Mouse (Mus musculus) MEL (cell line): Measurements from ENCODE around the gene Epn3. TPM values are rescaled to one million over a fixed set of nuclear protein-coding genes. Genes with fewer than 3 reads are reported as not detected.

Experiments used
- DNase-seq: peaks from one replicate; pipeline ENCODE4 v3.0.0; 2011; ENCODE audit warnings: low read depth, low spot score
- H3K27ac ChIP-seq: 2 replicates; pipeline ENCODE4 v1.5.1; 2012; ENCODE audit warnings: low read depth, mild to moderate bottlenecking, control low read depth, low read length, moderate library complexity; ENCODE audit not compliant: control insufficient read depth
- H3K27me3 ChIP-seq, 2 experiments: fragments of 150-350 bp in 1 of 2; sonication (generic) in 1 of 2; 2 replicates each; pipeline ENCODE4 v1.6.1; 2012; ENCODE audit warnings: low read length in 2 of 2, mild to moderate bottlenecking in 2 of 2, improper control_type of control experiment in 1 of 2, moderate library complexity in 1 of 2; ENCODE audit not compliant: insufficient read depth in 2 of 2, control insufficient read depth in 1 of 2
- H3K36me3 ChIP-seq, 2 experiments: 2 replicates each; pipeline ENCODE4 v1.6.1; 2012 to 2014; ENCODE audit warnings: low read length in 2 of 2, improper control_type of control experiment in 1 of 2, inconsistent platforms in 1 of 2, mild to moderate bottlenecking in 1 of 2; ENCODE audit not compliant: insufficient read depth in 2 of 2, control insufficient read depth in 1 of 2
- H3K4me1 ChIP-seq, 2 experiments: fragments of 150-350 bp in 1 of 2; sonication (generic) in 1 of 2; 2 replicates each; pipeline ENCODE4 v1.6.1; 2012; ENCODE audit warnings: low read length in 2 of 2, improper control_type of control experiment in 1 of 2, mild to moderate bottlenecking in 1 of 2; ENCODE audit not compliant: insufficient read depth in 2 of 2, control insufficient read depth in 1 of 2
- H3K4me3 ChIP-seq, 2 experiments: fragments of 150-350 bp in 1 of 2; sonication (generic) in 1 of 2; 2 replicates each; pipeline ENCODE4 v1.5.1; 2012; ENCODE audit warnings: low read depth in 2 of 2, low read length in 2 of 2, mild to moderate bottlenecking in 2 of 2, moderate library complexity in 2 of 2, control low read depth in 1 of 2, improper control_type of control experiment in 1 of 2; ENCODE audit not compliant: control insufficient read depth in 1 of 2, insufficient read depth in 1 of 2
- H3K79me2 ChIP-seq: 2 replicates; pipeline ENCODE4 v1.6.1; 2012; ENCODE audit warnings: mild to moderate bottlenecking, low read length, moderate library complexity; ENCODE audit not compliant: control insufficient read depth, poor library complexity, insufficient read depth
- H3K9ac ChIP-seq: 2 replicates; pipeline ENCODE4 v1.6.1; 2012; ENCODE audit warnings: low read depth, mild to moderate bottlenecking, control low read depth, low read length, moderate library complexity; ENCODE audit not compliant: control insufficient read depth, poor library complexity, severe bottlenecking
- H3K9me3 ChIP-seq: fragments of 150-350 bp; sonication (generic); replicated peaks from 2 replicates; pipeline ENCODE4 v1.6.1; 2012; ENCODE audit warnings: mild to moderate bottlenecking, low read length, improper control_type of control experiment, moderate library complexity; ENCODE audit not compliant: insufficient read depth
- EP300 ChIP-seq, 2 experiments: IDR thresholded peaks; 2 replicates each; pipeline ENCODE4 v1.6.1; 2011; ENCODE audit warnings: improper control_type of control experiment in 2 of 2, low read length in 2 of 2, low read depth in 1 of 2, mild to moderate bottlenecking in 1 of 2
- ETS1 ChIP-seq: IDR thresholded peaks from 2 replicates; pipeline ENCODE4 v1.6.1; 2012; ENCODE audit warnings: low read depth, mild to moderate bottlenecking, inconsistent platforms, low read length, improper control_type of control experiment, moderate library complexity
- HCFC1 ChIP-seq: IDR thresholded peaks from 2 replicates; pipeline ENCODE4 v1.6.1; 2012; ENCODE audit warnings: low read depth, mild to moderate bottlenecking, inconsistent platforms, low read length, improper control_type of control experiment, moderate library complexity
- JUND ChIP-seq: IDR thresholded peaks from 2 replicates; pipeline ENCODE4 v1.6.1; 2011; ENCODE audit warnings: low read depth, mild to moderate bottlenecking, improper control_type of control experiment, low read length
- KAT2A ChIP-seq: conservative IDR thresholded peaks from 2 replicates; pipeline ENCODE4 v1.6.1; 2012; ENCODE audit warnings: low read depth, low read length, improper control_type of control experiment, inconsistent platforms
- MAX ChIP-seq: IDR thresholded peaks from 2 replicates; pipeline ENCODE4 v1.6.1; 2011; ENCODE audit warnings: low read length, improper control_type of control experiment
- MAZ ChIP-seq: IDR thresholded peaks from 2 replicates; pipeline ENCODE4 v1.6.1; 2012; ENCODE audit warnings: low read depth, mild to moderate bottlenecking, inconsistent platforms, low read length, improper control_type of control experiment
- NELFE ChIP-seq: IDR thresholded peaks from 2 replicates; pipeline ENCODE4 v1.6.1; 2011; ENCODE audit warnings: low read depth, low read length, improper control_type of control experiment
- NRF1 ChIP-seq: IDR thresholded peaks from 2 replicates; pipeline ENCODE4 v1.6.1; 2014; ENCODE audit warnings: low read depth, mild to moderate bottlenecking, inconsistent platforms, low read length, improper control_type of control experiment, moderate library complexity; ENCODE audit not compliant: poor library complexity, insufficient read depth, severe bottlenecking
- POLR2A ChIP-seq, 2 experiments: IDR thresholded peaks; 2 replicates each; pipeline ENCODE4 v1.6.1; 2011 to 2012; ENCODE audit warnings: low read length in 2 of 2, mild to moderate bottlenecking in 2 of 2, control low read depth in 1 of 2, improper control_type of control experiment in 1 of 2, low read depth in 1 of 2, moderate library complexity in 1 of 2; ENCODE audit not compliant: control insufficient read depth in 1 of 2, insufficient read depth in 1 of 2, poor library complexity in 1 of 2
- POLR2AphosphoS5 ChIP-seq: IDR thresholded peaks from 2 replicates; pipeline ENCODE4 v1.6.1; 2012; ENCODE audit warnings: low read depth, borderline replicate concordance, mild to moderate bottlenecking, inconsistent platforms, low read length, moderate library complexity, mixed read lengths
- TBP ChIP-seq: IDR thresholded peaks from 2 replicates; pipeline ENCODE4 v1.8.0; 2011; ENCODE audit warnings: low read depth, low read length, improper control_type of control experiment
- USF1 ChIP-seq: IDR thresholded peaks from 2 replicates; pipeline ENCODE4 v1.6.1; 2014; ENCODE audit warnings: low read depth, mild to moderate bottlenecking, inconsistent platforms, low read length, improper control_type of control experiment, moderate library complexity
- USF2 ChIP-seq, 2 experiments: IDR thresholded peaks; 2 replicates each; pipeline ENCODE4 v1.6.1; 2011 to 2012; ENCODE audit warnings: improper control_type of control experiment in 2 of 2, low read length in 2 of 2, borderline replicate concordance in 1 of 2, inconsistent platforms in 1 of 2, low read depth in 1 of 2, mild to moderate bottlenecking in 1 of 2; ENCODE audit not compliant: insufficient read depth in 1 of 2
- ZKSCAN1 ChIP-seq: IDR thresholded peaks from 2 replicates; pipeline ENCODE4 v1.6.1; 2012; ENCODE audit warnings: low read depth, mild to moderate bottlenecking, inconsistent platforms, low read length, improper control_type of control experiment, moderate library complexity
- ZNF384 ChIP-seq: IDR thresholded peaks from 2 replicates; pipeline ENCODE4 v1.6.1; 2012; ENCODE audit warnings: low read depth, mild to moderate bottlenecking, inconsistent platforms, low read length, improper control_type of control experiment
- polyA plus RNA-seq, 2 experiments: library from polyadenylated mRNA; stranded (reverse) in 1 of 2; unstranded in 1 of 2; fragments of >175 nt in 1 of 2; fragments of >200 nt in 1 of 2; gene quantifications; 2 replicates each; pipeline versions ENCODE4 v1.2.1 to v1.2.4; 2012; ENCODE audit warnings: low replicate concordance in 2 of 2, low read depth in 1 of 2; ENCODE audit not compliant: insufficient read length in 2 of 2, insufficient read depth in 1 of 2, missing spikeins in 1 of 2
- total RNA-seq: library from RNA; depleted of rRNA; stranded (reverse); fragments of 300-350 nt; gene quantifications from 2 replicates; pipeline ENCODE4 v1.2.3, GENCODE M21; 2012

Gene Epn3
- total and polyA plus RNA-seq, 3 experiments = not detected

DNA sequence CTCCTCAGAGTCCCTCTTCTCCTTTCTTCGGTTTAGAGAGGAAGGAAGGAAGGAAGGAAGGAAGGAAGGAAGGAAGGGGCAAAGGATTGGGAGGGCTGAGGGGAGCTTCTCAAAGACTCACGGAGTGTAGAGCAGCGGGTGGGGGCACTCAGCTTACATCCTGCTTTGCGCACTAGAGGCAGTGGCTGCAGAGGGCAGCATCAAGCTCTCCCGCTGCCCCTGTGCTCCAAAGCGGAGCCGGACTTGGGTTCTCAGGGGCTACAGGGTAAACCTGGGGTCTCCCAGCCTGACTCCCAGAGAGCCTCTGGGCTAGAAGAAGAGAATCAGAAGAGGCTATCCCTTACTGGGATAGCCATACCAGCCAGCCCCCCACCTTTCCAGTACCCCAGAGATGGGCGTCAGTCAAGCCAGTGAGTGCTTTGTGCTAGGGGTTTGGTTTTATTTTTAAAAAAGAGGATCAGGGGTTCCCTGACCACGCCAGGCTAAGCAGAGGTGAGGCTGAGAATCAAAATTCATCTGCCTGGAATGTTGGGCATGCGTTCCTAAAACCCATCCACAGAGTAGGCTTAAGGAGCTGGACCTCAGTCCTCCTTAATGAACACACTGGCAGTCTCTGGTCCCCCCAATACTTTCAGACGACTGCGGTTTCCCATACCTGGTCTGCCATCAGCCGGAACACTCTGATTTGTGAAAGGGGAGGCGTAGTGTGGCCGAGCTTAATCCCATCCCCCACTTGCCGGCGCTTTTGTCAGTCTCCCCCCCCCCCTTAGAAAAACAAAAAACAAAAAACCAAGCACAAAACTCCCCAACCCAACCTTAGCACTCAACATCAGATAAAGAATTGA is 27.8 kb downstream of the Epn3 start:
- Histone ChIP-seq H3K79me2 (no peaks in the 10 kb centered on the region), H3K4me3 (no peak overlapping the region), H3K27me3 (peaks cover 0 to 2% of the 10 kb centered on the region in 2 experiments; a peak in 2 of 4 replicates)
- TF ChIP-seq KAT2A = no peak
- no peak for TF ChIP-seq ZKSCAN1
- TF ChIP-seq NELFE = no peak
- TF ChIP-seq USF2 (IDR thresholded peaks at IDR 0.05; ENCODE audit: borderline replicate concordance in 1 of 2, insufficient read depth in 1 of 2, low read depth in 1 of 2, low read length in 2 of 2) = no peak
- TF ChIP-seq USF1 = no peak
- no peak for TF ChIP-seq MAX
- TF ChIP-seq, all 39 proteins: peak for 0
- no peak overlapping the region for H3K9ac ChIP-seq
- H3K4me1 ChIP-seq = no peaks in the 10 kb centered on the region
- H3K27ac ChIP-seq = no peak overlapping the region
- no peak for DNase-seq
- no peaks in the 10 kb centered on the region for H3K36me3 ChIP-seq
- H3K9me3 ChIP-seq = no peaks in the 10 kb centered on the region

- Histone ChIP-seq H3K36me3 (no peaks in the 10 kb centered on the region), H3K9ac (no peak overlapping the region), H3K9me3 (no peaks in the 10 kb centered on the region), H3K27ac (no peak overlapping the region), H3K4me1 (no peaks in the 10 kb centered on the region), H3K79me2 (no peaks in the 10 kb centered on the region), H3K27me3 (no peaks in the 10 kb centered on the region), H3K4me3 (no peak overlapping the region)
- no peak for TF ChIP-seq ETS1
- no peak for TF ChIP-seq MAX
- TF ChIP-seq POLR2A (IDR thresholded peaks at IDR 0.05; ENCODE audit: control insufficient read depth in 1 of 2, insufficient read depth in 1 of 2, low read depth in 1 of 2, low read length in 2 of 2, poor library complexity in 1 of 2) = no peak
- no peak for TF ChIP-seq POLR2AphosphoS5
- TF ChIP-seq MAZ = no peak
- no peak for TF ChIP-seq EP300 (IDR thresholded peaks at IDR 0.05; ENCODE audit: low read depth in 1 of 2, low read length in 2 of 2)
- TF ChIP-seq JUND = no peak
- TF ChIP-seq NRF1 = no peak
- no peak for TF ChIP-seq HCFC1
- no peak for TF ChIP-seq TBP
- no peak for TF ChIP-seq ZNF384
- DNase-seq = no peak
Measured at GRCm38 (mm10) chr11:94470391-94470790, 29.4 kb downstream of the Epn3 start.
